8 mouse cellular contexts compared by ENCODE assay signal in the genomic region with DNA sequence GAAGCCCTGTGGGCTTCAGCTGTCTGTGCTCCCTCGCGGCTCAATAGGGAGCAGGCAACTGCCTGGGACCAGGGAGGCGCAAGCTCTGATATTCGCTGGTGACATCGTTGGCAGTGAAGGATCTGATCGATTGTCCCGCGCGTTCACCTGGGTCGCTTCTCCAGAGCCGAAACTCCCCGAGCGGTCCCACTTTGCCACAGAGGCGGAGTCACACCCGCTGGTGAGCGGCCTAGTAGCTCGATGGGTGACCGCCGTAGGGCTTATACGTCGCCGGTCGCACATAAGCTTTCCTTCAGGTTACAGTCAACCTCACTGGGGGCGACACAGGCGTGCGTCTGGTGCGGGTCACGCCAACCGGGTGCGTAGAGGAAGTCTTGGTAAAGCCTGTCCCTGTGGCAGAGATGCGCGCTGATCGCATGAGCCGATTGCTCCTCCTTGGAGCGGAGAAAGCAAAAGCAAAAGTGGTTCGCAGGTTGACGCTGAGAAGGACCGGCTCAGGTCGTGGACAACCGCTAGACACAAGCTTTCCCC. TPM values are rescaled to one million over a fixed set of nuclear protein-coding genes. Genes with fewer than 3 reads are reported as not detected.
A peak's percentile ranks its signal among the peaks of the same experiment; 100 is the strongest.
DNase-seq lines count a peak whose midpoint lies in the region; ATAC-seq and TF ChIP-seq lines count a peak whose summit lies in the region.

No protein-coding gene starts in this region.

- no peak overlapping the region for H3K27ac ChIP-seq in forebrain, embryonic 13.5 days
- no peak overlapping the region for H3K27ac ChIP-seq in limb, embryonic 13.5 days
- H3K27ac ChIP-seq in neural tube, embryonic 12.5 days: no peak overlapping the region

- no peaks in the 10 kb centered on the region for H3K36me3 ChIP-seq in E14TG2a.4 (ENCODE audit: insufficient read depth, low read length)
- no peaks in the 10 kb centered on the region for H3K36me3 ChIP-seq in forebrain, embryonic 13.5 days (ENCODE audit: poor library complexity, severe bottlenecking)
- no peaks in the 10 kb centered on the region for H3K36me3 ChIP-seq in limb, embryonic 13.5 days
- H3K36me3 ChIP-seq in neural tube, embryonic 12.5 days: no peaks in the 10 kb centered on the region

- WGBS in forebrain, embryonic 13.5 days: under 1% methylated on average over 40 of the region's 40 CpGs
- WGBS in limb, embryonic 13.5 days: 1% methylated on average over 40 of the region's 40 CpGs
- WGBS in neural tube, embryonic 12.5 days: under 1% methylated on average over 40 of the region's 40 CpGs

- peaks cover 83% of the 10 kb centered on the region for H3K27me3 ChIP-seq in E14TG2a.4 (ENCODE audit: insufficient read depth, low read length)
- peaks cover 96% of the 10 kb centered on the region for H3K27me3 ChIP-seq in forebrain, embryonic 13.5 days
- peaks cover 94% of the 10 kb centered on the region for H3K27me3 ChIP-seq in limb, embryonic 13.5 days
- H3K27me3 ChIP-seq in neural tube, embryonic 12.5 days (replicated peaks): peaks cover 80% of the 10 kb centered on the region

- H3K4me1 ChIP-seq in E14TG2a.4 (replicated peaks; ENCODE audit: low read depth, low read length): peaks cover 34% of the 10 kb centered on the region
- peaks cover 35% of the 10 kb centered on the region for H3K4me1 ChIP-seq in forebrain, embryonic 13.5 days
- peaks cover 36% of the 10 kb centered on the region for H3K4me1 ChIP-seq in limb, embryonic 13.5 days
- H3K4me1 ChIP-seq in neural tube, embryonic 12.5 days: peaks cover 33% of the 10 kb centered on the region

- DNase-seq in adrenal gland, postnatal 10 days: peak; percentile 29
- DNase-seq in adrenal gland, postnatal 14 days: no peak
- DNase-seq in left cerebral cortex, postnatal 10 days (ENCODE audit: extremely low spot score in 1 of 2, low spot score in 2 of 2): no peak

- H3K9me3 ChIP-seq in E14TG2a.4 (ENCODE audit: low read length): no peaks in the 10 kb centered on the region
- H3K9me3 ChIP-seq in forebrain, embryonic 13.5 days (replicated peaks): no peaks in the 10 kb centered on the region
- H3K9me3 ChIP-seq in limb, embryonic 13.5 days: no peaks in the 10 kb centered on the region
- H3K9me3 ChIP-seq in neural tube, embryonic 12.5 days: no peaks in the 10 kb centered on the region

- no peak for TF ChIP-seq CTCF in E14TG2a.4 (conservative IDR thresholded peaks at IDR 0.05; ENCODE audit: low read length)

- ATAC-seq in forebrain, embryonic 13.5 days: no peak
- ATAC-seq in limb, embryonic 13.5 days (ENCODE audit: low FRiP score, low read depth): no peak
- no peak for ATAC-seq in neural tube, embryonic 12.5 days (ENCODE audit: low FRiP score, low read depth)
- no peak for ATAC-seq in erythroid progenitor cell, adult 5-6 weeks (replicated peaks; ENCODE audit: low FRiP score, poor library complexity, severe bottlenecking)

- H3K9ac ChIP-seq in forebrain, embryonic 13.5 days: peak overlapping the region; percentile 45
- H3K9ac ChIP-seq in limb, embryonic 13.5 days: peak overlapping the region; percentile 59
- H3K9ac ChIP-seq in neural tube, embryonic 12.5 days: peak overlapping the region; percentile 38; the same call in 1 of the 2 replicates

- intact Hi-C loops in left cerebral cortex, postnatal 10 days (cut with DNase I): loop anchor here (10.0 kb wide), 1 partner anchor 175 kb away; a partner anchor contains a TSS

- H3K4me3 ChIP-seq in E14TG2a.4 (replicated peaks; ENCODE audit: low read length): peak overlapping the region; percentile 60
- H3K4me3 ChIP-seq in forebrain, embryonic 13.5 days: peak overlapping the region; percentile 33
- peak overlapping the region; percentile 55 for H3K4me3 ChIP-seq in limb, embryonic 13.5 days
- H3K4me3 ChIP-seq in neural tube, embryonic 12.5 days: peak overlapping the region; percentile 25

- peak overlapping the region; percentile 58 for H3K4me2 ChIP-seq in forebrain, embryonic 13.5 days
- peak overlapping the region; percentile 68 for H3K4me2 ChIP-seq in limb, embryonic 13.5 days (replicated peaks)
- peak overlapping the region; percentile 55 for H3K4me2 ChIP-seq in neural tube, embryonic 12.5 days (replicated peaks)

RNA-seq across cellular contexts. Expression of a gene that starts 3.8 kb away (rescaled TPM):
- not detected for total RNA-seq in adrenal gland, postnatal 10 days (2021)
- not detected in 2 replicates for total RNA-seq in adrenal gland, postnatal 14 days (2021)
- polyA plus RNA-seq in forebrain, embryonic 13.5 days (2015; fragmentation: Nextera tagmentation; extraction: Ambion mirVana): 2.9 and 3.4 TPM in 2 replicates
- polyA plus RNA-seq in limb, embryonic 13.5 days (2015; fragmentation: Nextera tagmentation; extraction: Ambion mirVana): 2.7 and 3.0 TPM in 2 replicates
- 7.1 and 7.4 TPM in 2 replicates for polyA plus RNA-seq in neural tube, embryonic 12.5 days (2016; fragmentation: Nextera tagmentation; extraction: Ambion mirVana)
- total RNA-seq in erythroid progenitor cell, adult 5-6 weeks (2015; ENCODE audit: low replicate concordance): not detected in 2 replicates
- total RNA-seq in erythroid progenitor cell, adult 5-6 weeks (2017; ENCODE audit: low replicate concordance): not detected in 2 replicates
- 10 to 100 TPM in 1 of 2 experiments, 1 to 10 TPM in 1; 8.2 to 10.2 TPM for total RNA-seq in left cerebral cortex, postnatal 10 days (2021)
